Mouse (Mus musculus): ENCODE data around the gene Gpank1.

GRCm38 (mm10) chr17:35125081-35125480 is 3.8 kb downstream of the Gpank1 start:
- TF ChIP-seq CTCF (conservative IDR thresholded peaks at IDR 0.05; ENCODE audit: low read length) (no peak), POU5F1 (IDR thresholded peaks at IDR 0.05; ENCODE audit: borderline replicate concordance, low read length) (no peak), NANOG (IDR thresholded peaks at IDR 0.05; ENCODE audit: borderline replicate concordance, low read length) (no peak)
